In the genomic region with DNA sequence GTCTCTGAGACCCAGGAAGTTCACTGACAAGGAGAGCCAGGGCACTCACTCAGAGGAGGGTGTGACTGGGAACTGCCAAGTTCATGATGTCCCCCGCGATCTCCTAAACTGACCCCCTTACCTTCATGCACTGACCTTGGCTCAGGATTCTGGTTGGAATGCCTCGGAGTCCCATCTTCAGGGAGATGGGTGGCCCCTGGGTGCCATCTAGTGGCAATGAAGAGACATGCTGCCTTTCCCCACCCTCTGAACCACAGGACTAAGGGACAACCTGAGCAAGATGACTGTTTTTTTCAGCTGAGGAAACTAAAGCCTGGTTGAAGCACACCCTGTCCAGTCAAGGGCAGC, we compare ENCODE assay signal across 8 mouse cellular contexts. TPM values are rescaled to one million over a fixed set of nuclear protein-coding genes. Genes with fewer than 3 reads are reported as not detected.
DNase-seq lines count a peak whose midpoint lies in the region; ATAC-seq lines count a peak whose summit lies in the region.

No protein-coding gene starts in this region.

- H3K4me2 ChIP-seq in midbrain, embryonic 14.5 days (ENCODE audit: low read length), result no peak overlapping the region
- no peak overlapping the region for H3K4me2 ChIP-seq in midbrain, embryonic 13.5 days (replicated peaks)

- ATAC-seq in midbrain, embryonic 14.5 days (ENCODE audit: low FRiP score, low TSS enrichment), result no peak
- no peak for ATAC-seq in midbrain, embryonic 13.5 days
- no peak for ATAC-seq in megakaryocyte-erythroid progenitor cell, adult 5-6 weeks (replicated peaks; ENCODE audit: low FRiP score, low TSS enrichment, poor library complexity, severe bottlenecking)

- no peaks in the 10 kb centered on the region for H3K36me3 ChIP-seq in midbrain, embryonic 14.5 days (ENCODE audit: control insufficient read depth, insufficient read depth, low read length)
- no peaks in the 10 kb centered on the region for H3K36me3 ChIP-seq in midbrain, embryonic 13.5 days

- H3K9me3 ChIP-seq in midbrain, embryonic 14.5 days (ENCODE audit: control insufficient read depth, low read length), result no peaks in the 10 kb centered on the region
- H3K9me3 ChIP-seq in midbrain, embryonic 13.5 days, result no peaks in the 10 kb centered on the region

- H3K9ac ChIP-seq in midbrain, embryonic 14.5 days (replicated peaks; ENCODE audit: low read length), result no peak overlapping the region
- H3K9ac ChIP-seq in midbrain, embryonic 13.5 days (replicated peaks), result no peak overlapping the region

- intact Hi-C loops in heart, postnatal 36 days (cut with DNase I), result no loop called here
- intact Hi-C loops in left cerebral cortex, postnatal 4 days (cut with DNase I), result no loop called here

- no peaks in the 10 kb centered on the region for H3K27me3 ChIP-seq in midbrain, embryonic 14.5 days (ENCODE audit: control insufficient read depth, insufficient read depth, low read length)
- H3K27me3 ChIP-seq in midbrain, embryonic 13.5 days, result 0 out of 2 replicates have a peak, but pooled peaks cover 11% of the 10 kb centered on the region

- DNase-seq in midbrain, embryonic 14.5 days, result peak; percentile 82
- DNase-seq in ZHBTc4 (ENCODE audit: low read depth, low spot score), result peak; percentile 84
- DNase-seq in embryo, embryonic 11 days, result peak; percentile 74
- peak; percentile 54 to 61 for DNase-seq in heart, postnatal 36 days
- DNase-seq in left cerebral cortex, postnatal 4 days, result peak; percentile 45
- peak; percentile 50 for DNase-seq in retina, postnatal 7 days (ENCODE audit: low read depth, low spot score)

- 23% methylated on average over 3 of the region's 3 CpGs for WGBS in midbrain, embryonic 14.5 days
- 23% methylated on average over 3 of the region's 3 CpGs for WGBS in midbrain, embryonic 13.5 days

- no peak overlapping the region for H3K27ac ChIP-seq in midbrain, embryonic 14.5 days (replicated peaks; ENCODE audit: low read depth, low read length)
- no peak overlapping the region for H3K27ac ChIP-seq in midbrain, embryonic 13.5 days

- H3K4me3 ChIP-seq in midbrain, embryonic 14.5 days (replicated peaks; ENCODE audit: low read depth, low read length), result no peak overlapping the region
- no peak overlapping the region for H3K4me3 ChIP-seq in midbrain, embryonic 13.5 days (replicated peaks)

- no peaks in the 10 kb centered on the region for H3K4me1 ChIP-seq in midbrain, embryonic 14.5 days (ENCODE audit: control insufficient read depth, insufficient read depth, low read length)
- H3K4me1 ChIP-seq in midbrain, embryonic 13.5 days (replicated peaks), result peaks cover 2% of the 10 kb centered on the region; the same call in 1 of the 2 replicates

RNA-seq across cellular contexts. Expression of gene Apol6, which starts 40.7 kb away (rescaled TPM):
- polyA plus RNA-seq in midbrain, embryonic 14.5 days (2014; fragmentation: Nextera tagmentation; extraction: Ambion mirVana), result 0.15 TPM in 1 of 2 replicates, not detected in the other
- not detected in 2 replicates for polyA plus RNA-seq in midbrain, embryonic 13.5 days (2015; fragmentation: Nextera tagmentation; extraction: Ambion mirVana)
- 1 to 10 TPM in 1 of 2 experiments, under 1 TPM in 1; 0.41 to 1.5 TPM for total RNA-seq in heart, postnatal 36 days (2021)
- not detected for total RNA-seq in left cerebral cortex, postnatal 4 days (2021)
- not detected in 2 replicates for total RNA-seq in megakaryocyte-erythroid progenitor cell, adult 5-6 weeks (2014; fragmentation: Nextera tagmentation)
- not detected in 2 replicates for total RNA-seq in megakaryocyte-erythroid progenitor cell, adult 5-6 weeks (2017)

RNA-seq across cellular contexts. Expression of gene Mb, which starts 46.6 kb away (rescaled TPM):
- polyA plus RNA-seq in midbrain, embryonic 14.5 days (2014; fragmentation: Nextera tagmentation; extraction: Ambion mirVana), result 0.57 and 1.2 TPM in 2 replicates
- polyA plus RNA-seq in midbrain, embryonic 13.5 days (2015; fragmentation: Nextera tagmentation; extraction: Ambion mirVana), result not detected in 2 replicates
- over 10,000 TPM; 17,938 to 18,211 TPM for total RNA-seq in heart, postnatal 36 days (2021)
- total RNA-seq in left cerebral cortex, postnatal 4 days (2021), result not detected
- not detected in 2 replicates for total RNA-seq in megakaryocyte-erythroid progenitor cell, adult 5-6 weeks (2014; fragmentation: Nextera tagmentation)
- not detected in 2 replicates for total RNA-seq in megakaryocyte-erythroid progenitor cell, adult 5-6 weeks (2017)

RNA-seq across cellular contexts. Expression of gene 1110038F14Rik, which starts 55.5 kb away (rescaled TPM):
- polyA plus RNA-seq in midbrain, embryonic 14.5 days (2014; fragmentation: Nextera tagmentation; extraction: Ambion mirVana), result 43.0 and 45.1 TPM in 2 replicates
- polyA plus RNA-seq in midbrain, embryonic 13.5 days (2015; fragmentation: Nextera tagmentation; extraction: Ambion mirVana), result 56.7 and 57.4 TPM in 2 replicates
- total RNA-seq in heart, postnatal 36 days (2021), result 10 to 100 TPM; 17.9 to 18.9 TPM
- 10 to 100 TPM; 24.4 to 24.5 TPM for total RNA-seq in left cerebral cortex, postnatal 4 days (2021)
- total RNA-seq in megakaryocyte-erythroid progenitor cell, adult 5-6 weeks (2014; fragmentation: Nextera tagmentation), result 26.2 and 35.0 TPM in 2 replicates
- 33.6 and 43.2 TPM in 2 replicates for total RNA-seq in megakaryocyte-erythroid progenitor cell, adult 5-6 weeks (2017)

Comparison
In these comparisons a context has a peak if more than half of its experiments do, and no peak if none do; other contexts are left out.
1. RNA of gene Mb, which starts 46.6 kb away (total RNA-seq): 17,938 to 18,211 TPM in heart, postnatal 36 days; not detected in left cerebral cortex, postnatal 4 days and not detected in megakaryocyte-erythroid progenitor cell, adult 5-6 weeks; every median in the first group is over 1,000 times any median in the second.
2. Peak in every context shown above with its lines, with median percentiles within 50 percentile points of each other: DNase-seq.